Mouse (Mus musculus): ENCODE results near the gene Pcnp.
A peak's percentile ranks its signal among the peaks of the same experiment; 100 is the strongest.
"Not testable (repeated sequence)": the region's sequence is repeated elsewhere in the genome, so short reads cannot be mapped to it uniquely, and the experiment has no call there.

Gene Pcnp

DNA sequence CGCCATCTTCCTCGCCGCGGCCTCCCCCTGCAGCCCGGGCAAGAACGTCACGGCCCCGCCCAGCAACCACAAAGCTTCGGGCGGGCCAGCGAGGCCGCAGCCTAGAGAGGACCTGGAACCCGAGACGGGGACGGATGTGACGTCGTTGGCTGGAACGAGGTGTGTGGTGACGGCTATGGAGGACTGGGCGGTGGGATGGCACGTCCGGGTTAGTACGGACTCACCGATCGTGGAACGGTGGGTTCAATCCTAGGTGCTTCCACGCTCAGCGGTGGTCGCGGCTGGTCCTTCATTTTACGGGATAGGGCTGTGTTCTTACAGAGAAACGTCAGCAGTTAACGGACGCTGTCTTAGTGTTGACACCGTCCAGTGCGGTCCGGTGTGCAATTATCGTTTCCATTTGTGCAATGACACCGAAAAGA lies at the start of gene Pcnp:
TSS of gene Pcnp (minus strand) at position 79 of the 422 bp plus-strand sequence.
- DNase-seq = peak; percentile 98

DNA sequence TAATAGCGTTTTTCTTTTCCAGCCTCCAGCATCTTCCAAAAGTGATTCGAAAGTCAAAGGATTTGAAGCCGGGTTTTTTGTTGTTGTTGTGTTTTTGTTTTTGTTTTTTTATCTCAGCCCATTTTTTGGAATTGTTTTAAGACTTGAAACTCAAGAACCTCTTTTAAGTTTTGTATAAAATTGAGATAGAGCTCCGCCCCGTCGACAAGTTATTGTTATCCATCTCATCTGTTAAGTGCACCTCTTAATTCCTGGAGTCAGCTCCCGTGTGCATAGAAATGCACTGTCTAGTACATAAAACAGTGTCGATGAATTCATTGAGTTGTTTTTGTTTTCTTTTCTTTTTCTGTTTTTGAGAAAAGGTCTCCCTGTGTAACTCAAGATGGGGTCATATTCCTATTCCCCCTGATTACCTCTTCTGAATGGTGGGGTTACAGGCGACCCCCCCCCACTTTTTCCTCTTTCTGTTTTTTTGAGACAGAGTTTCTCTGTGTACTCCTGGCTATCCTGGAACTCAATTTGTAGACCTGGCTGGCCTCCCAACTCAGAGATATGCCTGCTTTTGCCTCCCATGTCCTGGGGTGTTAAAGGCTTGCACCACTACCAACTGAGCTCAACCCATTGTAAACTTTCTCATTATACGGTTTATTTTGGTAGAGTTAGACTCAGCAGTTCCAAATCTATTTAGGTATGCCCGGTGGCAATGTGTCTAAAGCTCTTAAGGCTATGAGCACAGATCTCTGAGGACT lies 46.8 kb upstream of the Pcnp start:
- DNase-seq = peak in 1 of 2 experiments; percentile 9

DNA sequence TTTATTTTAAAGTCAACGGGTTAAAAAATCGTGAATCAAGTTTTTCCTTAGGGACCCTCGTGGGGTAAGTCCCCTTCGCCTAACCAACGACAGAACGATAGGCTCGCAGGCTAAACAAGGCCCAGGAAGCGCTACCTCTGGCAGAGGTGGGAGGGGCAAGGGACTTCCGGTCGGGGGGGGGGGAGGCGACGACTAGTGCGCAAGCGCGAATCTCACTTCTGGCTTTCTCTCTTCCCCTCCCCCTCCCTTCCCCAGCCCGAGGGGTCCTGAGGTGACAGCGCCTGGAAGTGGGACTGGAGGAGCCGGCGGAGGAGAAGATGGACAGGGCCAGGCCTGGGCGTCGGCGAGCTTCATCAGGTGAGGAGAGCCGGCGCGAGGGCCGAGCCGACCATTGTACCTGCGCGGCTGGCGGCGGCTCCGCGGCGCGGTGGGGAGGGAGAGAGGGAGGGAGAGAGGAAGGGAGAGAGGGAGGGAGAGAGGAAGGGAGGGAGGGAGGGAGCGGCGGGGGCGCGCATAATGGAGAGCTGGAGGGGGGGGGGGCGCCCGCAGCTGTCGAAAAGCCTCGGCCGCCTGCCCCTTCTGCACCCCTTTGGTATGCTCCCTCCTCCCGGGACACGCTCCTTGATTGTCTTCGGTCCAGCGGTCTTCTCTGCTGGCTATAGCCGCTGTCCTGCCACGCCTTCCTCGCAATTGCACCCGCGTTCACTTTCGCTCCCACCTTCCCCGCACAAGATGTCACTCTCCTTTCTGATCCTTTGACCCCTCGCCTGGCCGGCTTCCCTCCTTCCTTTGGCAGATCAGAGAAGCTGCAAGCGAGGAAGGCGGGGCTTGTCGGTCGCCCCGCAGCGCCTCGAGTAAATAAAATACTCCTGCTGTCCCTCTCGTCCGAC lies 45.9 kb upstream of the Pcnp start:
- DNase-seq = peak; percentile 86 to 92

DNA sequence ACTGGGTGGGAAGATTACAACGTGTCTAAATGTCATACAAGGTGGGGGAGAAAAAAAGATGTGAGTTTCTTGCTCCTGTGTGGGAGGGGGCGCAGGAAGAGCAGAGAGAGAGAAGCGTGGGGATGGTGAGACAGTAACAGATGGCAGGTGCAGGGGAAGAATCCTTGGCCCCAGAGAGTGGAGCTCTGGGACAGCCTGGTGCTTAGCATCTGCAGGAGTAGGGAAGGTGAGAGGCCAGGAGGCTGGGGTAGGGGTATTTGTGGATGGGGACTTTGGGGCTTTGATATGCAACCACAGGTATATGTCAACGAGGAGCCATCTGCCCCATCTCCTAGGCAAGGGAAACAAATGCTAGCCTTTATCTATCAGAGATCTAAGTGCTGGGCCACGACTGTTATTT lies 45.0 kb upstream of the Pcnp start:
- DNase-seq = peak in 1 of 2 experiments; percentile 7

DNA sequence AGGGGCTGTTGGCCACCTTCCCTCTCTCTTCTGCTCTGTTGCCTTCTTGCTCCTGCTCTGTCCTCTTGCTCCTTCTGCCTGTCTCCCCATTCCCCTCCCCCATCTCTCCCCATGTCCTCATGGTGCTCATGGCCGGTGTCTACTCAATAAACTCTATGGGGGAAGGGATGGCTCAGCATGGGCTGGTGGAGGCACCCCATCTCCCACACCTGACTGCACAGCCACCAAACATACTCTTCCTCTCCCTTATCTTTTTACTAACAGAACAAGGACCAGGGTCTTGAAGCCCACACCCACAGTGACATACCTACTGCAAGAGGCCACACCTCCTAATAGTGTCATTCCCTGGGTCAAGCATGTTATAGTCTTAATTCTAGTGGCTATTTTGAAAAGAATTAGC lies 44.6 kb upstream of the Pcnp start:
- DNase-seq = no peak

DNA sequence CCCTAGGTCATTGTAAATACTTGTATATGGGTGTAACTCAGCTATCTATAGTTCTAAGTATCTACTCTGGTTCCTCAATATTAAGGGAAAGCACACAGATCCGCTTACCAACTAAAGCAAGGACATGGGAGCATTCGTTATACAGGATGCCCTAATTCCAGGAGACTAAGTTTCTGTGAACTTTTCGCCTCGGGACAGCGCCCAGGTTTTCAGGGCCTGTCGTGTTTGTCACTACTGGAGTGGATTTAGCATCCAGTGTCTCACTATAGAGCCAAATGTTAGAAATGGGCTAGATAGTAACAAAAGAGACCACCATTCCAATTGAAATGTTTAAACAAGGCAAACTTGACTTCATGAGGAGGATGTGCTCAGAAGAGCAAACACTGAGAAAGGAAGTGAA lies 43.6 kb upstream of the Pcnp start:
- not testable (repeated sequence) for DNase-seq

DNA sequence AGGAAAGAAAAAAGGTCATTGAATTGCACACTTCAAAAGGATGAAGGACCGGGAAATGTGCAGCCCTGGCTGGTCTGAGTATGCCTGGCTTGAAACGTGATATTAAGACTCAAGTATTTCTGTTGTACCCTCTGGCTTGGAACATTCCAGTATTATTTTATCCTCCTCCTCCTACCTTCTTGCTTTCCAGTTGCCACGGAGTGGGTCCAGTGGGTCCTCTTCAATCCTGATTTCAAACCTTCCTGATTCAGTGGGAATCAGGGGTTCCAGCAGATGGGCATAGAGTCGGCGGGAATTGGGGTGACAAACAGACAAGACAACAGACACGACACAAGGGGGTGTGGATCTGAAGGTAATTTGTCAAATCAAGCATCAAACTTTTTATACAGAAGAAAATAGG lies 43.0 kb upstream of the Pcnp start:
- no peak for DNase-seq

DNA sequence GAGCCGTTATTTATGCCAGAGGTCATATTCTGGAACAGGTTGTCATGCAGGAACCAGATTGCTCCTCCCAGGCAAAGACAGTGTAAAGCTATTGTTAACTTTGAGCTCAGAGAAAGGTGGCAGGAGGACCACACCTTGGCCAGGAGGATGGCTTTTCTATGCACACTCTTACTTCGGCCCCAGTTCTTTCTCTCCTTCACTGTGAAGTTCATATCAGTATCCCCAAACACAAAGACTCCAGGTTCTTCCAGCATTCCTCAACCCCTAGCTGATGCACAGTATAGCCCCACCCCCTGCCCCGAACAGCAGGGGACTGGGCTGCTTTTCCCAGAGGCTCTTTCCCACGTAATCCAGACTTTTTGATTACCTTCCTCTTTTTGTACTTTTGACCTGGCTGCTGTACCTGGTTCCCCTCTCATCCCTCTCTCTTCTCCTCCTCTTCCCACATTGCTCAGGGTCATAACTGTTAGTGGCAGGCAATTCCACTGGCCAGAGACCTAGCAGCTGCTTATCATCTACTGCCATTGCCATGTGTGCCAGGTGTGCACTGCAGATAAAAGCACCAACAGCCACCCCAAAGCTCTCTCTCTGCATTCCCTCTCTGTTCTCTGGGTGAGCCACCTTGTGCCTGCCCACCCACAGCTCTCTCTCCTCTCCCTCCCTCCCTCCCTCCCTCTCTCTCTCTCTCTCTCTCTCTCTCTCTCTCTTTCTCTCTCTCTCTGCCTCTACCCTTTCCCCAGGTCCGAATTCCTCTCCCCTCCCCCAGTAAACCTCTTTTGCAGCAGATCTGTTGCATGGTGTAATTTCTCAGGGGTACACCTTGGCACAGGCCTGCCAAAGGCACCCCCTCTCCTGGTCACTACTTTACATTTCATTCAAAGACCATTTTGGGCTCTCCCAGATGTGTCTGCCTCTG lies 42.0 kb upstream of the Pcnp start:
- DNase-seq = no peak

DNA sequence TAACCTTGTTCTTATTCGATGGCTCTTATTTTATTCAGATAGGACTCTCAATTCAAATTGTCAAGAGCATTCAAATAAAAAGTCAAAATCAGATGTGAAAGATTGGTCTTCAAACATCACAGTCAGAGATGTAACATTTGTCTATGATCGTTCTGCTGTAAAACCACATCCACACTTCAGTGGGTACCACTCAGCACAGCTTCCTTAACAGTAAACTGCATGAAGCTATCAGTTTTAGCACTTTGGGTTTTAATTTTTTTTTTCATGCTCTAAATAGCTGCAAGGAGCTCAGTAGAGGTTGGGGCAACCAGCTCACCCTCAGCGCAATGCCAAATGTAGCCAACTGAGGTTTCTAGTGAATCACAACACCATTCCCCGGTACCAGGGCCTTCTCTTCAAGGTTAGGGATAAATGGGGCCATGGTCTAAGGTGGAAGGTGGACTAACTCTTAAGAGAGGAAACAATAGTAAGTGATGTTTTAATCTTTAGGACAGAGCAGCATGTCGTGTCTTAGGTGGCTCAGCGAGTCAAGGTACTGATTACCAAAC lies 39.1 kb upstream of the Pcnp start:
- DNase-seq = no peak

DNA sequence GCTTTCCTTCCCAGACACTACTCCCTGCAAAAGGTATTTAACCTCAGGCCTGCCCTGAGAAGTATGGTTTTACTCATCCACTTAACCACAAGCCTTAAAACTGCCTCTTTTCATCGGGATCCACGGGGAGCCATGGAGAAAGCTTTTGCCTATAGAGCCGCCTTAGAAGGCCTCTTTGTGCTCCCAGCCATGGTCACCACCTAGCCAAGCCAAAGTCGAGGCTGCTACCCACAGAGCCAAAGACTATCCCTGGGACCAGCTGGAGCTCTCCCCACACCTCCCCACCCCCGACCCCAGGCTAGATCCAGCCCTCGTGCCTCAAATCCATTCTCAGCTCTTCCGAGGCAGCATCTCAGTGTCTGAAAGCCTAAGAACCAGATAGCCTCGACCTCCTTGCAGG lies 36.6 kb upstream of the Pcnp start:
- no peak for DNase-seq

DNA sequence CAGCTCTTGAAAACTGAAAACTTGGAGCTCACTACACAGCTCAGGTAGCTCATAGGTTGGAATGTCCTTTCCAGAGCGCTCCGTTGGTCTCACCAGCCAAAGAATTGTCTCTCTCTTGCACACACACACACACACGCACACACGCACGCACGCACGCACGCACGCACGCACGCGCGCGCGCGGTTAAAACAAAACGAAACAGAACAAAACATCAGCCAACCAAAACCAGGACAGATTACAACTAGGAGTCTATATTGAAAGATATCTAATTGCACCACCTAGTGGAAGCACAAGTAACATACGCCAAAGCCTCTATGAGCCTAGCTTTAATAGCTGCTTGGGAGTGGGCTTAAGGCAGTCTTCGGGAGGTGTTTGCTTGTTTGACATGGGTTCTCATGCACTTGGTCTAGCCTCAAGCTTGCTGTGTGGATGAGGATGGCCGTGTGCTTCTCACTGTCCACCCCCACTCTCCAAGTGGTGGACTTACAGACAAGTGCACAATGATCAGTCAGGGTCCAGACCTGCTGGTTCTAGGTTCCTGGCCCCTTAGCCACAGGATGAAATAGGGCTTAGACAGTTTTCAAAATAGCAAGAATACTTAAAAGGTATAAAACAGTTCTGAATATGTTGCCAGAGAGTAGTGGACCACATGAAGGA lies 34.9 kb upstream of the Pcnp start:
- peak; percentile 62 to 75 for DNase-seq

DNA sequence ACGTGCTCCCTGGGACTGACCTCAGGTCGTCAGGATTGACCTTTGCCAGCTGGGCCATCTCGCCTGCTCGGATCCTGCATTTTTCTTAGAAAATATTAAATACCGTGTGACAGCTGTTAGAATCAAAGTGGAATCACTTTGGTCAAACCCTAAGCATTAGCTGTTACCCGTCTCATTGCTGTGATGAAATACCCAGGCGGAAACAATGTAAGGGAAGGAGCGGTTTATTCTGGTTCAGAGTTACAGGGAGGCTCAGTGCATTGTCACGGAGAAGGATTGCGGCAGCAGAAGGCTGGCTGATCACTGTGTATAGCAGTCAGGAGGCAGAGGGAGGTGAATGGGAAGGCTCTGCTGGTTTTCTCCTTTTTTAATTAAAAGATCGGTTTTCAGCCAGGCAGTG lies 33.4 kb upstream of the Pcnp start:
- DNase-seq = no peak

DNA sequence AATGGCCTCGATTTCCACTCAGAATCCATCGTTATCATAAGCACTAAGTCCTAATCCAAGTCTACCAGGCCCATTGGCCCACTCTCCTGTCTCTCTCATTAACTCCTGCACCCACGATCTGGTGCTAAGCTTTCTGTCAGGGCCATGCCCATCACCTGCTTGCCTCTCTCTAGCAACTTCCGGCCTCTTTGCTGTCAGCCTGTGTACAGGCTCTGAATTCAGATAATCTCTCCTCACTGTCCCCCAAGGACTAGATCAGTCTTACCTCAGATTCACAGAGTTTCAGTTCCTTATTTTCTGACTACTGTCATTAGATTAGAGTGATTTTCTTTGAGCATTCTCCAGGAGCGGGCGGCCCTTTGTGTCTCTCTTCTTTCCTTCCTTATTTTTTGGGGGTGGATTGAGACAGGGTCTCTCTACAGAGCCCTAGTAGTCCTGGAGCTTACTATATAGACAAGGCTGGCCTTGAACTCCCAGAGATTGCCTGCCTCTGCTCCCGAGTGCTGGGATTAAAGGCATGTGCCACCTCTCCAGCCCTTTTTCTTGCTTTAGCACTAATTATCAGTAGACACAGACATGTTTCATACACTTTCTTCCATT lies 32.6 kb upstream of the Pcnp start:
- no peak for DNase-seq

DNA sequence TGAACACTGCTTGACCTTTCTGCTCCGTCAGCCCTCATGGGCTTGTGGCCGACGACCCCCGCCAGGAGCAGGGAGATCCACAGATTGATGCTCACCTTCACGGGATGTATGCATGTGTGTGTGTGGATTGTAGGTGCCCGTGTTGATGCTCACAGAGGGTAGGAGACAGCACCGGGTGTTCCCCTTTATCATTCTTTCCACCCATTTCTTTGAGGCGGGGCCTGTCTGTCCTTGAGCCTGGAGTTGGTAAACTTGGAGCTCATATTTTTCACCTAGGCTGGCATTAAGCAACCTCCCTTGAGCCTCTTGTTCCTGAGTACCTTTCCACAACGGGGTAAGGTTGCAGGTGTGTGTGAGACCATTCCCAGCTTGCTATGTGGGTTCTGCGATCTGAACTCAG lies 28.6 kb upstream of the Pcnp start:
- DNase-seq = no peak

DNA sequence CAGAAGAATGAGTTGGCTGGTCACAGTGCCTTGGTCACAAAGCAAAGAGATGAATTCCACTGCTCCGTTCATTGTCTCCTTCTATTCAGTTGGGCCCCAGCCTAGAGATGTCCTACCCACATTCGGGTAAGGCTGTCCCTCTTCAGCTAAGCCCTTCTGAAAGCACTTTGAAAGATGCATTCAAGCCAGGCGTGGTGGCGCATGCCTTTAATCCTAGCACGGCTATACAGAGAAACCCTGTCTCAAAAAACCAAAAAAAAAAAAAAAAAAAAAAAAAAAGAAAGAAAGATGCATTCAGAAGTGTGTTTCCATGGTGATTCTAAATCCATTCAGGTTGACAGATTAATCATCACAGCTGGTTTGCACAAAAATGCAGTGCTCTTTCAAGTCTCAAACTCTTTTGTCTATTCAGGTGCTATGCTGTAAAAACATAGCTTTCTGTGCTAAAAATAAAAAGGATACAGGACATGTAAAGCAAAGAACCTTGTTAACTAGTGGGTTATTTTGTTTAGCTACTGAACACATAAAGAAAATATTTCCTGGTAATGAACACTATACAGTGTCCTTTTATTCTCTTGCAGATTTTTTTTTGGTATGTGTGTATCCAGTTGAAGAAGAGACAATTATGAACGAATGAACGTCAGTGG lies 27.5 kb upstream of the Pcnp start:
- DNase-seq = no peak

DNA sequence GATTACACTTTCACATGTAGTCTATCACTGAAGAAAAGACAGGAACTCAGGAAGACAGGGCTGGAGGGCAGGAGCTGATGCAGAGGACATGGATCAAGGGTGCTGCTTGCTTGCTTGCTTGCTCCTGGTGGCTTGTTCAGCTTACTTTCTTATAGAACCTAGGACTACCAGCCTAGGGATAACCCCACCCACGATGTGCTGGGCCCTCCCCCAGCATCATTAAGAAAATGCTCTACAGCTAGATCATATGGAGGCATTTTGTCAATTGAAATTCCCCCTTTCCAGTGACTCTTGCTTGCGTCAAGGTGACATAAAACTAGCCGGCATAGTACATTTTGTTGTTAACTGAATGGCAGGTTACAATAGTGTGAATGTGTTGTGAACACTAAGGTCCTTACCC lies 26.4 kb upstream of the Pcnp start:
- no peak for DNase-seq

DNA sequence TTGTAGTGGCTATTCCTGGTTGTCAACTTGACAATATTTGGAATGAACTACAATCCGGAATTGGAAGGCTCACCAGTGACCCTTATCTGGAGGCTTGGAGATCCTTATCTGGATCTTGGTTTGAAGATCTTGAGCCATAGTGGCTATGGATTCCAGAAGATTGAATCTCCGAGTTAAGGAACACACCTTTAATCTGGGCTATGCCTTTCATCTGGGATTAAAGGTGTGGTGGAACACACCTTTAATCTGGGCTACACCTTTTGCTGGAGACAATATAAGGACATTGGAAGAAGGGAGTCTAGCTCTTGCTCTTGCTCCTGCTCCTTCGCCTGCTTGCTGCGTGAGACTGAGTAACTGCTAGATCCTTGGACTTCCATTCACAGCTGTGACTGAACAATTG lies 18.5 kb upstream of the Pcnp start, which contains the start of gene Senp7:
TSS of gene Senp7 (plus strand) at position 301 of the 400 bp plus-strand sequence.
- not testable (repeated sequence) for DNase-seq

DNA sequence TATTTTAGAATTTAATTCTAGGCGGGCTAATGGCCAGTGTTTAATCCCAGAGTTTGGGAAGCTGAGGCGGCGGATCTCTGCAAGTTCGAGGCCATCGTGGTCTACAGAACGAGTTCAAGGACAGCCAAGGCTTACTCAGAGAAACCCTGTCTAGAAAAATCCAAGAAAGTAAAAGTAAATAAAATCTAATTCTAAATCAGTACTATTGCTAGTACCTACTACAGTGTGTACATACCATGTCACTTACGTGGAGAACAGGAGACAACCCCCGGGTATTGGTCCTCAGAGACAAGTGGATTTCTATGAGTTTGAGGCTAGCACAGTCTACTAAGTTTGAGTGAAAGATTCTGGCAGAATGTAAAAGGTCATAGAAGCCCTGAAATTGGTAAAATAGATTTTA lies 8.6 kb upstream of the Pcnp start:
- no peak for DNase-seq

DNA sequence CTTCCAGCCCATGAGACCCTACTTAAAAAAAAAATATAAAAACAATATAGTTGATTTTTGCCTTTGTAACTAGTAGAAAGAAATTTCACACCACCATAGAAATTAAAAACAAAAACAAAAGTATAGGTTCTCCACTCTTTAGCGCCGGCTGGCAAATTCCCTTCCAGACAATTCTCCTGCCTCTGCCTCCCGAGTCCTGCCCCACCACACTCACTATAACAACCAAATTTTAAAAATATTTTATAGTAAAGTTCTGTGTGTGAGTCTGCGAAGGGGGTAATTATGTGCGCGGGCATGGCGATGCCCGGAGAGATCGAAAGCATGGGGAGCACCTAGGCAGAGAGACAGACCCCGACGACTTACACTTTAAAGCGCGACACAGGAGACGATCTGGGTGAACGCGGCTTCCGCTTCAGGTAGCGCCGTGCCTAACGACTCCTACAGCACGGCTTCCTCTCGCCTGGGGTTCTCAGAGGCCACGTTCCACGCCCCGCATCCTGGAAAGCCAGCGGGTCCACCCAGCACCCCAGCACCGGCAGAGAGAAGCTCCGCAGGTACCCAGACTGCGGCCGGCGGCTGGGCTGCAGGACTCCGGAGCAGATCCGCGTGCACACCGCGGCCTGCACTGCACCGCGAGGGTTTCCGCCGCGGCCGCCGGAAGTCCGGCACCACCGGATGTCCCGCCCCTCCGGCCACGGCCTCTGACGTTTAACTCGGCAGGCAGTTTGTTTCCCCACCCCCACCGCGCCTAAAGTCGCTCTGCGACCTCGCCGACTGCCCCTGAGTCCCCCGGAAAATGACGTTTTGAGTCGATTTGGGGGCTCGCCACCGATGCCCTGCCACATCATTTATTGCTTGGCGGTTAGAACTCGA lies 7.8 kb upstream of the Pcnp start, which contains the start of gene Trmt10c:
TSS of gene Trmt10c (minus strand) at position 682 of the 873 bp plus-strand sequence.
- peak; percentile 97 to 98 for DNase-seq

DNA sequence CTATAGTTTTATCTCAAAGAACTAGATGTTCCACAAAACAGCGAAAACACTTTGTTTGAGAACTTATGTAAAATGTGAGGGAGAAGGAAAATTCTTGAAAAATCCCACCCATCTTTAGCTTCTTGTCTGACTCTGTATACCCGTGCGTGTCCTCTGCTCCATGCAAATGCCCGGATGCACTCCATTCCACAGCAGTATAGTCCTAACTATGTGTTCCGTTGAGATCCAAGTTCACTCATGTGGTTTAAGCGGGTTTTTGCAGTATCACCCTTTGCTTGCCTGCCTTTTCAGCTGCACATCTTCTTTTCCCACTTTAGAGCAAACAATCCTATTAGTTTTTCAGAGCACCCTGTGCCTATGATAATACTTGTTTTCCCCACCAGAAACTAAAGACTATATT lies 7.0 kb upstream of the Pcnp start:
- no peak for DNase-seq

Data from kidney, postnatal 4 days (tissue).